In the genomic region with DNA sequence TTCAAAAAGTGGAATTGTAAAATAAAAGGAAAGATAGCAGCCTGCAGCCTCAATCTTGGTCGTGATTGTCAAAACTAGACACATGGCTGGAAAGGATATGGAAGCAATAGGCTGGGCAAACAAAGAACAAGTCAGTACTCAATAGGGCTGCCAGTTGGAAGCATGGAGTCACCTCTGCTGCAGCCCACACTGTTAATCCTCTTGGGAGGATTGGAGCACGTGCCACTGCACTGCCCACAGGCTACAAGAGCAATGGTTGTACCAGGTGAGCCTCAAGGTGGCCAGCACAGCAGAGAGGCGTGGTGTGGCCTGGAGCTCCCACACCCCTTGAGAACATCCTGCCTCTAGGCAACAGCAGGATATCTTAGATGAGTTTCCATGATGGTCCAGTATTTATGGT, we compare ENCODE assay signal across 23 mouse cellular contexts. TPM values are rescaled to one million over a fixed set of nuclear protein-coding genes. Genes with fewer than 3 reads are reported as not detected.
DNase-seq lines count a peak whose midpoint lies in the region; ATAC-seq lines count a peak whose summit lies in the region.
"Had no signal": no experiment of that assay in that cellular context is flagged by ENCODE, and none has a peak within 500 bp of the region (broad histone marks: within the 10 kb centered on the region; RNA-seq: fewer than 3 reads in every experiment).

No protein-coding gene starts in this region.

- H3K4me2 ChIP-seq in midbrain, embryonic 11.5 days: no peak overlapping the region
- H3K4me2 ChIP-seq in midbrain, embryonic 12.5 days (replicated peaks): no peak overlapping the region
- H3K4me2 ChIP-seq in midbrain, embryonic 15.5 days: no peak overlapping the region

- no peaks in the 10 kb centered on the region for H3K27me3 ChIP-seq in megakaryocyte, embryonic 14.5 days (replicated peaks)
- H3K27me3 ChIP-seq in midbrain, embryonic 11.5 days (ENCODE audit: control insufficient read depth, insufficient read depth, low read length): no peaks in the 10 kb centered on the region
- no peaks in the 10 kb centered on the region for H3K27me3 ChIP-seq in midbrain, embryonic 10.5 days (ENCODE audit: low read depth, poor library complexity, severe bottlenecking)
- no peaks in the 10 kb centered on the region for H3K27me3 ChIP-seq in midbrain, embryonic 12.5 days
- H3K27me3 ChIP-seq in midbrain, embryonic 15.5 days (replicated peaks): no peaks in the 10 kb centered on the region
- H3K27me3 ChIP-seq: CH12.LX, Patski had no signal

- WGBS in midbrain, embryonic 11.5 days: 70% methylated on average over 3 of the region's 3 CpGs
- 80% methylated on average over 3 of the region's 3 CpGs for WGBS in midbrain, embryonic 10.5 days
- WGBS in midbrain, embryonic 12.5 days: 68% methylated on average over 3 of the region's 3 CpGs
- 69% methylated on average over 3 of the region's 3 CpGs for WGBS in midbrain, embryonic 15.5 days

- no peak overlapping the region for H3K27ac ChIP-seq in midbrain, embryonic 11.5 days (ENCODE audit: low read depth, low read length)
- H3K27ac ChIP-seq in midbrain, embryonic 10.5 days (replicated peaks): no peak overlapping the region
- H3K27ac ChIP-seq in midbrain, embryonic 12.5 days (replicated peaks): no peak overlapping the region
- H3K27ac ChIP-seq in midbrain, embryonic 15.5 days: no peak overlapping the region

- DNase-seq in heart, adult 11 months: peak; percentile 62
- DNase-seq in heart, adult 8-10 months (ENCODE audit: low spot score): no peak
- peak; percentile 73 for DNase-seq in midbrain, embryonic 11.5 days (ENCODE audit: low spot score, missing footprints)
- no peak for DNase-seq in midbrain, embryonic 10.5 days (ENCODE audit: low spot score)
- DNase-seq: adrenal gland, adult 2 months; adrenal gland, adult 8-10 months; adrenal gland, postnatal 10 days; adrenal gland, postnatal 14 days; adrenal gland, postnatal 25 days; adrenal gland, postnatal 36 days; B cell, adult 2 months; cerebellum, adult 11 months; cerebellum, adult 11-12 months had no signal

- H3K9me3 ChIP-seq in megakaryocyte, embryonic 14.5 days: peaks cover 8% of the 10 kb centered on the region; the same call in 1 of the 2 replicates
- no peaks in the 10 kb centered on the region for H3K9me3 ChIP-seq in midbrain, embryonic 11.5 days (ENCODE audit: control insufficient read depth, low read length)
- no peaks in the 10 kb centered on the region for H3K9me3 ChIP-seq in midbrain, embryonic 10.5 days (replicated peaks)
- no peaks in the 10 kb centered on the region for H3K9me3 ChIP-seq in midbrain, embryonic 12.5 days
- H3K9me3 ChIP-seq in midbrain, embryonic 15.5 days: no peaks in the 10 kb centered on the region
- H3K9me3 ChIP-seq: G1E had no signal

- ATAC-seq in megakaryocyte, adult 5-6 weeks (ENCODE audit: poor library complexity, severe bottlenecking): no peak
- ATAC-seq in midbrain, embryonic 11.5 days (ENCODE audit: low FRiP score): no peak
- ATAC-seq in midbrain, embryonic 12.5 days (ENCODE audit: low FRiP score, low read depth): 0 out of 2 replicates have a peak, but pooled peaks have one; percentile 52
- no peak for ATAC-seq in midbrain, embryonic 15.5 days (replicated peaks)
- ATAC-seq: activated CD4-positive, CD25-positive, alpha-beta regulatory T cell, adult 4 months; CD4-positive, CD25-positive, alpha-beta regulatory T cell, adult 4 months; Patski had no signal

- H3K4me1 ChIP-seq in megakaryocyte, embryonic 14.5 days: no peaks in the 10 kb centered on the region
- no peaks in the 10 kb centered on the region for H3K4me1 ChIP-seq in midbrain, embryonic 11.5 days (ENCODE audit: control insufficient read depth, insufficient read depth, low read length)
- H3K4me1 ChIP-seq in midbrain, embryonic 10.5 days: peaks cover 12% of the 10 kb centered on the region
- no peaks in the 10 kb centered on the region for H3K4me1 ChIP-seq in midbrain, embryonic 12.5 days
- H3K4me1 ChIP-seq in midbrain, embryonic 15.5 days: no peaks in the 10 kb centered on the region

- peak overlapping the region; percentile 56 for H3K4me3 ChIP-seq in megakaryocyte, embryonic 14.5 days (replicated peaks)
- no peak overlapping the region for H3K4me3 ChIP-seq in midbrain, embryonic 11.5 days (ENCODE audit: low read depth, low read length)
- H3K4me3 ChIP-seq in midbrain, embryonic 10.5 days: no peak overlapping the region
- no peak overlapping the region for H3K4me3 ChIP-seq in midbrain, embryonic 12.5 days
- no peak overlapping the region for H3K4me3 ChIP-seq in midbrain, embryonic 15.5 days

- no peak overlapping the region for H3K9ac ChIP-seq in midbrain, embryonic 11.5 days (ENCODE audit: low read length)
- no peak overlapping the region for H3K9ac ChIP-seq in midbrain, embryonic 12.5 days (replicated peaks)
- no peak overlapping the region for H3K9ac ChIP-seq in midbrain, embryonic 15.5 days

- no peaks in the 10 kb centered on the region for H3K36me3 ChIP-seq in megakaryocyte, embryonic 14.5 days (replicated peaks; ENCODE audit: low read length)
- H3K36me3 ChIP-seq in midbrain, embryonic 11.5 days (ENCODE audit: control insufficient read depth, insufficient read depth, low read length): no peaks in the 10 kb centered on the region
- no peaks in the 10 kb centered on the region for H3K36me3 ChIP-seq in midbrain, embryonic 10.5 days
- H3K36me3 ChIP-seq in midbrain, embryonic 12.5 days: no peaks in the 10 kb centered on the region
- H3K36me3 ChIP-seq in midbrain, embryonic 15.5 days (replicated peaks): no peaks in the 10 kb centered on the region
- H3K36me3 ChIP-seq: G1E had no signal

RNA-seq across cellular contexts. Expression of gene Grik2, which starts 55.7 kb away (rescaled TPM):
- under 1 TPM; 0.38 to 0.78 (median 0.50) TPM for total RNA-seq in heart, adult 8-10 months (2022)
- polyA plus RNA-seq in megakaryocyte, embryonic 14.5 days (2012; ENCODE audit: insufficient read depth, low replicate concordance): not detected in 2 replicates
- total RNA-seq in megakaryocyte, adult 5-6 weeks (2015): not detected in 2 replicates
- not detected in 2 replicates for total RNA-seq in megakaryocyte, adult 5-6 weeks (2017)
- polyA plus RNA-seq in midbrain, embryonic 11.5 days (2014; fragmentation: Nextera tagmentation; extraction: Ambion mirVana): 15.5 and 17.5 TPM in 2 replicates
- polyA plus RNA-seq in midbrain, embryonic 10.5 days (2016; fragmentation: Nextera tagmentation; extraction: Ambion mirVana): 6.4 and 9.9 TPM in 2 replicates
- polyA plus RNA-seq in midbrain, embryonic 12.5 days (2016; fragmentation: Nextera tagmentation; extraction: Ambion mirVana): 20.2 and 23.9 TPM in 2 replicates
- 34.0 and 35.2 TPM in 2 replicates for polyA plus RNA-seq in midbrain, embryonic 15.5 days (2015; fragmentation: Nextera tagmentation; extraction: Ambion mirVana)
- total RNA-seq: CH12.LX, MEL had no signal
- polyA plus RNA-seq: activated CD4-positive, CD25-positive, alpha-beta regulatory T cell, adult 4 months; CD4-positive, CD25-positive, alpha-beta regulatory T cell, adult 4 months; G1E had no signal

Comparison
In these comparisons a context has a peak if more than half of its experiments do, and no peak if none do; other contexts are left out.
1. DNase-seq: peak in heart, adult 11 months (single experiment) and midbrain, embryonic 11.5 days (single experiment); none in heart, adult 8-10 months (single experiment) and midbrain, embryonic 10.5 days (single experiment).